Mouse (Mus musculus) large intestine, adult 2 months (tissue): Measurements from ENCODE around the gene Tex45. TPM values are rescaled to one million over a fixed set of nuclear protein-coding genes. Genes with fewer than 3 reads are reported as not detected.

Experiments
- DNase-seq: peaks from one replicate; pipeline ENCODE4 v3.0.0-alpha.2; 2012; ENCODE audit warnings: low read depth, low spot score
- WGBS: fragments of 180-500 bp; shearing (Covaris S2); methylation state at CpG from one replicate; pipeline ENCODE4 v1.1.7; 2018; 5-methylcytosine and 5-hydroxymethylcytosine counted together
- polyA plus RNA-seq: library from polyadenylated mRNA; depleted of rRNA; stranded (reverse); fragments of >200 nt; gene quantifications from 2 replicates; pipeline ENCODE4 v1.2.3, GENCODE M21; 2012

Gene Tex45
- polyA plus RNA-seq, 1 experiment: not detected

- 86% methylated on average over 22 of the region's 22 CpGs for WGBS
- DNase-seq: no peak
These were observed 11.6 kb downstream of the Tex45 start for GRCm38 (mm10) chr8:3482240-3482740.

GRCm38 (mm10) chr8:3483546-3483945, 12.9 kb downstream of the Tex45 start:
- no peak for DNase-seq
- 76% methylated on average over 7 of the region's 7 CpGs for WGBS

GRCm38 (mm10) chr8:3485192-3485591, 14.5 kb downstream of the Tex45 start:
- WGBS: 23% methylated on average over 5 of the region's 5 CpGs
- no peak for DNase-seq

- DNase-seq: no peak
- WGBS: 1% methylated on average over 63 of the region's 64 CpGs
These were observed 22.5 kb downstream of the Tex45 start, which contains the start of gene Zfp358 for GRCm38 (mm10) chr8:3492901-3493844. TSS of gene Zfp358 (plus strand) at chr8:3493138.

GRCm38 (mm10) chr8:3493845-3494208, 23.2 kb downstream of the Tex45 start:
- no peak for DNase-seq
- WGBS: 26% methylated on average over 6 of the region's 6 CpGs

GRCm38 (mm10) chr8:3495578-3496427, 25.1 kb downstream of the Tex45 start:
- no peak for DNase-seq
- 97% methylated on average over 44 of the region's 44 CpGs for WGBS

- 97% methylated on average over 15 of the region's 15 CpGs for WGBS
- DNase-seq: no peak
These were observed 25.7 kb downstream of the Tex45 start for GRCm38 (mm10) chr8:3496428-3496748.

GRCm38 (mm10) chr8:3498583-3498982, 27.9 kb downstream of the Tex45 start:
- 83% methylated on average over 3 of the region's 3 CpGs for WGBS
- no peak for DNase-seq

- DNase-seq: no peak
- WGBS: 2% methylated on average over 8 of the region's 8 CpGs
These were observed 29.1 kb downstream of the Tex45 start for GRCm38 (mm10) chr8:3499751-3500150.

GRCm38 (mm10) chr8:3500235-3501090, 29.8 kb downstream of the Tex45 start, which contains the start of gene Mcoln1:
TSS of gene Mcoln1 (plus strand) at chr8:3500457.
- WGBS: under 1% methylated on average over 70 of the region's 70 CpGs
- DNase-seq: peak; percentile 95

- no peak for DNase-seq
- WGBS: 26% methylated on average over 4 of the region's 4 CpGs
These were observed 31.6 kb downstream of the Tex45 start for GRCm38 (mm10) chr8:3502217-3502616.

- DNase-seq: no peak
- WGBS: 80% methylated on average over 6 of the region's 6 CpGs
These were observed 37.5 kb downstream of the Tex45 start for GRCm38 (mm10) chr8:3507979-3508754.

GRCm38 (mm10) chr8:3514681-3515247, 44.1 kb downstream of the Tex45 start:
- no peak for DNase-seq
- 33% methylated on average over 13 of the region's 13 CpGs for WGBS

GRCm38 (mm10) chr8:3515260-3515671, 44.6 kb downstream of the Tex45 start, which contains the start of gene Pnpla6:
TSS of gene Pnpla6 (plus strand) at chr8:3515384.
- DNase-seq: peak; percentile 64
- WGBS: 1% methylated on average over 25 of the region's 25 CpGs

GRCm38 (mm10) chr8:3515771-3516417, 45.2 kb downstream of the Tex45 start:
- under 1% methylated on average over 25 of the region's 25 CpGs for WGBS
- DNase-seq: no peak

GRCm38 (mm10) chr8:3516450-3517116, 45.9 kb downstream of the Tex45 start:
- WGBS: under 1% methylated on average over 36 of the region's 36 CpGs
- DNase-seq: peak; percentile 93

GRCm38 (mm10) chr8:3517117-3517495, 46.4 kb downstream of the Tex45 start:
- DNase-seq: no peak
- WGBS: 6% methylated on average over 16 of the region's 16 CpGs
